Mouse (Mus musculus): ENCODE measurements at regions not wholly inside any gene's neighbourhood (a gene's known extent, or its start where the extent isn't known, plus 50 kb on each side); places are given as distances from the start of the nearest gene placed in this dataset.

DNA sequence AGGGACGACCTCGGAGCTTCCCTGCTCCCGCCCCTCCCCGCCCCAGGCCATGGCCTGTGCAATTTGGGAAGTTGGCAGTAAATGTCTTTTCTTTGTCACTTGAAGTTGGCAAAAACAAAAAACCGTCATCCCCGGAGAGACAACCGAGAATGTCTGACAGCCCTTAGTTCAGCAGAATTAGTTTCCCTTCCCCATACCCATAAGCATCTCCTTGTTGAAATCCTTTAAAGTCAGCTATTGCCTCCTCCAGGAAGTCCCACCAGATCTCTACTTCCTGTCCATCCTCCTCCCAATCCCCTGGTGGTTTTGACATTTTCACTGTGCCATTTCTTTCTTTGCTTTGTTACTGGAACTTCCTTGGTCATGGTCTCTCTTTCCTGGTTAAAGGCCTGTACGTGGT lies 54.8 kb downstream of the Foxb1 start:
- DNase-seq (ENCODE audit: low spot score in 2 of 2): no peak

DNA sequence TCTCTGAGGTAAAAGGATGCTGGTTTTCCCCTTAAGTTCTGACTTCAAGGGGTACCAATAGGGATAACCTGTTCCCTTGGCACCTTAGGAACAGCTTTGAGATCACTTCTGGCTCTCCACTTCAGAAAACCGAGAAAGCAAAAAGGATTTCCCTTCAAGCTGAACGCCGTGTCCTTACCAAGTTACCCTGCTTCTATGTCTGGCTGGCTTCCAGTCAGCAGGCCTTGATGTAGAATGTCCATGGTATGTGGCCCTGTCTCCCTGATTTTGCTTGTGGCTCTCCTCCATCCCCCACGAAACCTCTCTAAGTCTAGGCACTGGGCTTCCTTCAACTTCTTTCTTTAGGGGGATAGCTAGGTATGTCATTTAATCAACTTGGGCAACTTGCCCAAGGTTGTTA lies 55.7 kb downstream of the Foxb1 start:
- no peak for DNase-seq (ENCODE audit: low spot score in 2 of 2)

DNA sequence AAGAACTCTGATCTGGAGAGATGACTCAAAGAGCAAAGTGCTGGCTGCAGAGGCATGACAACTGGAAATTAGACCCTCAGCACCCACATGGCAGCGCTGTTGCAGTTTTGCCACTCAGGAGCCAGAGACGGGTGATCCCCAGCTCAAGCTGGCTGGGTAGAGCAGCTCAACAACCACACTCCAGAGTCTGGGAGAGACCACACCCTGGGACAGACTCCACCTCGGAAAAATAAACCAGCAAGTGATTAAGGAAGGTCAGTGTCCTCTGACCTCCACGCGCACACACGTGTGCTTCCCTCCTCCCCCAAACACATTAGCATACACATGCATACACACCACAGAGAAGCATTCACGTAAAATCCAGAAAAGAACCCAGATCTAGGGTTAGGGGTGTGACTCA lies 57.0 kb downstream of the Foxb1 start:
- no peak for DNase-seq (ENCODE audit: low spot score in 2 of 2)

DNA sequence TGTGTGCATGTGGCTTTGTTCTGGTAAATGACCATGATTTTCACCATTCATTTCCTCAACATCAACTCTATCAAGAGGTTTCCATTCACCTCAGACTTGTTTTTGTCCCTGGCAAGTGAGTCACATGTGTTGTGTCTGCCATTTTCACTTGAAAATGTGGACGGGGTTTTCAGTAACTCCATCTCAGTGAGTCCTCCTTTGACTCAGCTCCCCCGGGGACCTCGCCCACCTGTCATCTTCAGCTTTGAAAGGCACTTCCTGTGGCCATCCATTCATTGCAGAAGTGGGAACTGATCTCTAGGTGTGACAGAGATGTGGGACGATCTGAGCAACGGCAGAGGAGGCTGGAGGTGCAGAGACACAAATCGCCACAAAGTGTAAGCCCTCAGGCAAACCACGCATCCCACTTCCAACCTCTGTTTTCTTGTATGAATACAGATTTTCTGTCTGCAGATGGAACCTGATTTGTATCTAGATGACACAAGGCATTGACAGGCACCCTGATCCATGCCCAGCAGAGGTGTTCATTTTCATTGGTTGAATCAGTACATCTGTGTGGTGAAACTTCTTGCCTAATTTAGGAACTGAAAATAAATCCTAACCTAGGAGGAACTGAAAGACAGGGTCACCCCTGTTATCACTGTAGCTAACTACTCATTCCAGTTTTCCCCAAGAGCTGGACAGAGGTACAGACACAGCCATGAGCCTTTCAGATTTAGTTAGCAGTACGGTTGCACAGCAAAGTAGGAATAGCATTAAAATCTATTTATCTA lies 58.4 kb downstream of the Foxb1 start:
- no peak for DNase-seq (ENCODE audit: low spot score in 2 of 2)

DNA sequence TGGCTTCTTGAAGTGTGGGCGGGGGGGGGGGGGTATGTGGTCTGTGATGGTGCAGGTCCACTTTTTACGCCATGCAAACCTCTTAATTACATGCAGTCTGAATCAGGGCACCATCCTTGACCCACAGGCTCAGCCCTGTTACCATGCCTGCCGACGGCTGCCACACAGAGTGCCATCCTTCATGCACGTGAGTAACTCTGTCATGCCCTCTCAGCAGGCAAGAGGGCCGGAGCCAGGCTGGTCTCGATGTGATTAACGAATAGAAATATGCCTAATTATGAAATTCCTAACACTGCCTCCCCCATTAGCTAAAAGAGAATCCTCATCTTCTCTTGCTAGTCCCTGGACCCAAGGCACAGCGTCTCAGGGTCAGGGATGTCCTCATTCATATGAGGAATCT lies 60.0 kb downstream of the Foxb1 start:
- DNase-seq (ENCODE audit: low spot score in 2 of 2): no peak

DNA sequence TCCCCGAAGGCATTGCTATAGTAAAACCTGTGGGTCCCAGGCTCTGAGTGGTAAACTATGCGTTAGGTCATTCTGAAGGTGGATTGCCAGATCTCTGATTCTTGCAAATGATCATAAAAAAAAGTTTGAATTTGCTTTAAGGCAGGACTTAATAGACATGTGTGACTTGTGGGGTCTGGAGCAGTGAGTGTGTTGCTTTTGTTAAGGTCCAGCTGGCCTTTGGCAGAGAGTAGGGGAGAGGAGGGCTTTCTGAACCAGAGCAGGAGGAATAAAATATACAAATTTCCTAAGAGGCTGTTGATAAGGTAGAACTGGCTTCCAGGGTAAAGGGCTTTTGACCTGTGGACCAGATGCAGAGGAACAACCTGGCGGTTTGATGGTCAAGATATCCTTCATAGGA lies 69.0 kb downstream of the Foxb1 start:
- no peak for DNase-seq (ENCODE audit: low spot score in 2 of 2)

DNA sequence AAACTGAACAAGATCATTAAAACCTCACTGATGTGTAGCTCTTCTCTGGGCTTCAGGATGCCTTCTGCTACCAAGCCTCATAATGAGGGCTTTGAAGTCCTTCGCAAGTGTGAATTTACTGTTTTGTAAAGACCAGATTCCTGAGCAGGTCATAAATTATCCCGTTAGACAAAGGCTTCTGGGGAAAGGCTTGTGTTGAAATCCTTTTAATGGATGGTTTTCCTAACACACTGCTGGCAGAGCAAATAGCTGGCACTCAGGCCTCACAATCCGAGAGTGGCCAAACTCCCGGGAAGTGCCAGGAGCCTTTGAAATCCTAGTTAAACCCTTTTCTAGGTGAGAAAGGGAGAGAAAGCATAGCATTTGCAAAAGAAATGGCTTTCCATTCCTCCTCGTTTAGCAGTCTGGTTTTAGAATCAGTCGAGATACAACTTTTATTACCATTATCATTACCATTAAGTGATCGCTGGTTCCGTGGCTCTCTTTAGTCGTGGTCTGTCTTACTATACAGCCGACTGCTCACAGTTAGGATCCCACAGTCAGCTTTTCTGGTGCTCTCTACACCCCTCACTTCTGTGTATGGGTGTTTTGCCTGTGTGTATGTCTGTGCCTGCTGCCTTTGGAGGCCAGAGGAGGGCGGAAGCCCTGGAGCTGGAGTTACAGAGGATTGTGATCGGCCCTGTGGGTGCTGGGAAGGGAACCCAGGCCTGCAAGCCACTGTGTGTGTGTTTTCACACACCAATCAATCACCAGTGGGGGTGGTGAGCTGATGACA lies 73.2 kb downstream of the Foxb1 start:
- DNase-seq (ENCODE audit: low spot score in 2 of 2): no peak

DNA sequence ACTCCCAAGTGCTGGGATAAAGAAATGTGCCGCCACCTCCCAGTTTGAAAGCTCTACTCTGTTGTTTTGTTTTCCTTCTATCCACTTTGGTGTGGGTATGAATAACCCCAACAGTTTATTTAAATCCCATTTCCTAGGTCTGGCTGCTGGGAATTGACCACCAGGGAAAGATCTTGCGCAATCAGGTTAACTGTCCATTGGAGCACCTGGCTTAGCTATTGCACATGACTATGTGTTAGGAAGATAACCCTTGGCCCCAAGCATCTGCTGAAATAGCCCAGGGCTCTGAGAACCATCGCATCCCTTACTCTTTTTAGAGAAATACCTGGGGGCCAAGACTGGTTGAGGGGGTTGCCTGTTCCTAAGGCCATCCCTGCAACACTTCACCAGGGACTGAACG lies 74.0 kb downstream of the Foxb1 start:
- DNase-seq (ENCODE audit: low spot score in 2 of 2): no peak

DNA sequence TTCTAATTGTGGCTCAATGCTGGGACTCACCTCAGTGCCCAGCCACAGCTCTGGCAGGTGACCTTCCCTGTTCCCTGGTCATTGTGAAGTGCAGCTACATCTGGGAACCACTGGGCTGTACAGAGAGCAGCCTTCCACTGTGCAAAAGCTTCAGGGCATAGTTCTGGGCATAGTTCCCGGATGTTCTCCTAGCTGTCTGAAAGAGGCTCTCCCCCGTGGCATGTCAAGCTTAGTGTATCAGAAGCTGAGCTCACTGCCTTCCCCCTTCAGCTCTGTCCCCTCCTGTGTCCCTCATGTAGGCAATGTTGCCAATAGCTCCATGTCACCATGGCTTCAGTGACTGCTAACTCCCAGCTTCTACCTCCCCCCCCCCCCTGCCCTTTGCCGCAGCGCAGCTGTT lies 75.1 kb downstream of the Foxb1 start:
- DNase-seq (ENCODE audit: low spot score in 2 of 2): no peak

DNA sequence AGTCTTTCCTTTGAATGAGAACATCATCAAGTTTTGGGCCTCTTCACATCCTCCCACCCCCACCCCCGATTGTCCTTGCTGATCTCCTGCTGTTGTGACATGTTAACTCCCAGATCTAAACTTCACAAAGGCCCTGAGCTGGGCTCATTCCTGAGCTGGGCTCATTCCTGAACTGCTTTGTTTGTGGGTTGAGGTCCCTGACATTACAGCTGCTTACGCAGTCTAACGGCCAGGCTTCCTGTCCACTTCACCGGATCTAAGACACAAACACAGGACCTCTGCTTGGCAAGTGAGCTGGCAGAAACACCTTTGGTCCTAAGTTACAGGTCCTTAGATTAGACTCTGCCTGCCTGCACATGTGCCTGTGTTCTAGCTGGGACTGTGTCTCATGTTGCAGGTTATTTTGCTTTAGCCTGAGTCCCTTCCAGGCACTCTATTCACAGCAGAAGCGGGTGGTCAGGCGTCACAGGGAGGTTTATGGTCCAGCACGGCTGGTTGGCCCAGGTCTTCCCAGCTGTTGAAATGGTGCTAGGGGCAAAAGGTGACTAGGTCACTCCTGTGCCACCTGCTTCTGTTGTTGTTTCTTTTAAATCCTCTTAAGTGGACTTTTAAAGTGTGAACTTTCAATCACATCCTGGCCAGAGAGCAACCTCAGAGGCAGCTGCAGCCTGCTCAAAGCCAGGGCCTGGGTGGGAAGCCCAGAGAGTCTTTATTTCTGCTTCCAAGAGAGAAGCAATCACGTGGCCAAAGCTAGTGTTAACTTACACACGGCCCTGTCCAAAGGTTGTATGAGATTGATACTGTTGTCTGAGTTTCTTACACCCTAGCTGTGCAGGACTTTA lies 79.1 kb downstream of the Foxb1 start:
- no peak for DNase-seq (ENCODE audit: low spot score in 2 of 2)

DNA sequence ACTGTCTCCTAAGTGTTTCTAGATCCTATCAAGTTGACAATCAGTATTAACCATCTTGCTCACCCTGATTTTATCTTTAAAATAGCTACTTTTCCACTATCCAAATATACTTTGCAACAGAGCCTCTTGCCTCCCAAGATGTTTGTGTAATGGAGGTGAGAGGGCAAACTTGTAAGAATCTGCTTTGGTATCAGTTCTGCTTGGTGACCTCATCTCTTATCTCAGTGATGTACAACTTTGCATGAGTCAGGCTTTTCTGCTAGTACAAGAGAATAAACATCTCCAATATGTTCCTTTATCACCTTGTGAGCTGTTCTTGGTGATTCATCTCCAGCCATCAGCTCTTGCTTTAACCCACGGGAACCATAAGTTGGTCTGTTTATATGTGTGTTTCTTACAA lies 82.1 kb downstream of the Foxb1 start:
- no peak for DNase-seq (ENCODE audit: low spot score in 2 of 2)

DNA sequence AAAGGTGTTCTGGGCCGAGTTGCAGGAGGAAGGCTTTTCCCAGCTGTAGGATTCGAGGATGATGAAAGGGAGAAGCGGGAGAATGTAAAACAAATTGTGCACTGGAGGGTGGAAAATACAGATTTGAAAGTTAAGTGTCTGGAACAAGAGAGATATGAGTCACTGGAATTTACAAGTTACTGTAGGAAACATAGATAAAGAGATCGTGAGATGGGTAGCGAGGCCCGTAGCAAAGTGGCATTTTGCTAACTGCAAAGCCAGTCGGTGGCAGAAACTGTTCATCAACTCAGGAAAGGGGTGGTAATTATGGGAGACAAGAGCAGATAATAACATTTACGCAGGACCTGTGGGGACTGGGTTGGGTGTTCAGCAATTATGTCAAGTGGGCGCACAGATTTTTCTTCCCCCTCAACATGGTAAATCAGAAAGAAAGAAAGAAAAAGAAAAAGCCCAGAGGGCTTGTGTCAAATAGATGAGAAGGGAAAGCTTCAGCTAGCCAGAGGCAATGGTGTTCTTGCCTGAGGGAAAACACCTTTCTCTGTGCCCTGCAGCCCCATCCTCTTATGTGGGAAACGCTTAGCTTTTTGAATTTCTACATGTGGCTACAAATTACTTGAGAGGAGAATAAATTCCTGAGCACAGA lies 87.2 kb downstream of the Foxb1 start:
- no peak for DNase-seq (ENCODE audit: low spot score in 2 of 2)

DNA sequence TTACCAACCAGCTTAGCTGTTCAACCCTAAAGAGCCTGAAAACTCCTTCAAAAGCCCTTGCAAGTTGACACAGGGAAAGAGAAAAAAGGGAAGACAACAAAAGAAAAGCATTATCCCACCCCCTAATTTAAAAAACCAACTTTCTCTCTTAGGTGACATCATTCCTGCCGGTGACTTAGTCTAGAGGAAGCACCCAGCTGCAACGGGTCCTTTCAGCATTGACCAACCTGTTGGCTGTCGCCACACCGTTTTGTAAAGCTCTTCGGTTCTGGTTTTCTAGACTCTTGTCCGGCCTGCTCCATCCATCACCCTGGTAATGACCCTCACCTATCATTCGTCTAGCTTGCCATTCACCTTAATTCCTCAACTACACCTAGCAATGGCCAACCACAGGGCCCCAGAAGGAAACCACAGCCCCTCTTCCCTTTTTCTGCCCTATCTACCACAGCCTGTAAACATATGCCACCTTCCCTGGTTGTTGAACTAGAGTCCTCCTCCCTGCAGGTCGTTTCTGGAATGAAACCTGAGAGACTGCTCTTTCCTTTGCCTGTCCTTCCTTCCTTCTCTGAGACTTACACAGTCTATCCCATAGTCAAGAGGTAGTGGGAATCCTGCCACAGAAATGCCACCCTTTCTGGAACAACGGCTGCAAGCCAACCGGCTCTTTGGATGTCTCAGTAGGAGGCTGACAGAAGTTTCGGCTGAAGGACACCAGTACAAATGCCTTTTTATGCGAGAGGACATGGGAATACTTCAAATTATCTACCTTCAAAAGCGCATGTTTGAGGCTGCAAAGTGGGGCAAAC lies 87.9 kb downstream of the Foxb1 start:
- no peak for DNase-seq (ENCODE audit: low spot score in 2 of 2)

DNA sequence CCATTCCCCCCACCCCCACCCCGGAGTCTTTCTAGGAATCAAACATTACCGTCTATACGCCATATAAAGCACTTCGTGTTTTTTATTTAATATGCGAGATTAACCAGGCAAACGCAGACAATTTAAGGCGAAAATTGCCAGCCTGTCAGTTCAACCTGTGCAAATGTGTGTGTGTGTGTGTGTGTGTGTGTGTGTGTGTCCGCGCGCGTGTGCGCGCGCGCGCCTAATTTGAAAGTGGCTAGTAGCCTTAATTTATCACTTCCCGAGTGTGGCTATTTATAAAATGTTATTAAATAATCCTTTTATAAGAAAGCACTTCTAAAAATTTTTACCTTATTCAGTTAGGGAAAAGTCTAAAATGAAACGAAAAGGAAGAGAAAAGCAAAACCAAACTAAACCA lies 89.5 kb downstream of the Foxb1 start:
- DNase-seq (ENCODE audit: low spot score in 2 of 2): no peak

DNA sequence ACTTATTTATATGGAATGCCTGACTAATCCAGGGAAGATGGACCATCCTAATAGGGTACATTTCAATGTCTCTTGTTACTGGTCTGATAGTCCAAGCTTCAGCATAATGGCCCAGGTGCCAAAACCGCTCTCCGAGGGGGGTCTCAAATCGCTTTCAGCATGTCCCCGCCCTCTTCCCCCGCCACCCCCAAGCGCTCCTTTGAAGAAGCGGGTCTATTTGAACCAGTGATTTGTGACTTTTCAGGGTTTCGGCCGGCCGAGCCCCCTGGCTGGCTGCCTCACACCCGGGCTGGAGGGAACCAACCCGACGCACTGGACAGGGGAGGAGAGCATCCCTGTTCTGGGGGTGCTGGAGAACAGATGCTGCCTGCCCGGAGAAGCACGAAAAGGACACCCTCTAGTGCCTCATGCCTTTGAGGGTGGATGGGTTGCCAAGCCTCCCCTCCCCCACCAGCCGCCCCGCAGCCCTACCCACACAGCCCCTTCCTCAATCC lies 90.1 kb downstream of the Foxb1 start:
- DNase-seq (ENCODE audit: low spot score in 2 of 2): no peak

DNA sequence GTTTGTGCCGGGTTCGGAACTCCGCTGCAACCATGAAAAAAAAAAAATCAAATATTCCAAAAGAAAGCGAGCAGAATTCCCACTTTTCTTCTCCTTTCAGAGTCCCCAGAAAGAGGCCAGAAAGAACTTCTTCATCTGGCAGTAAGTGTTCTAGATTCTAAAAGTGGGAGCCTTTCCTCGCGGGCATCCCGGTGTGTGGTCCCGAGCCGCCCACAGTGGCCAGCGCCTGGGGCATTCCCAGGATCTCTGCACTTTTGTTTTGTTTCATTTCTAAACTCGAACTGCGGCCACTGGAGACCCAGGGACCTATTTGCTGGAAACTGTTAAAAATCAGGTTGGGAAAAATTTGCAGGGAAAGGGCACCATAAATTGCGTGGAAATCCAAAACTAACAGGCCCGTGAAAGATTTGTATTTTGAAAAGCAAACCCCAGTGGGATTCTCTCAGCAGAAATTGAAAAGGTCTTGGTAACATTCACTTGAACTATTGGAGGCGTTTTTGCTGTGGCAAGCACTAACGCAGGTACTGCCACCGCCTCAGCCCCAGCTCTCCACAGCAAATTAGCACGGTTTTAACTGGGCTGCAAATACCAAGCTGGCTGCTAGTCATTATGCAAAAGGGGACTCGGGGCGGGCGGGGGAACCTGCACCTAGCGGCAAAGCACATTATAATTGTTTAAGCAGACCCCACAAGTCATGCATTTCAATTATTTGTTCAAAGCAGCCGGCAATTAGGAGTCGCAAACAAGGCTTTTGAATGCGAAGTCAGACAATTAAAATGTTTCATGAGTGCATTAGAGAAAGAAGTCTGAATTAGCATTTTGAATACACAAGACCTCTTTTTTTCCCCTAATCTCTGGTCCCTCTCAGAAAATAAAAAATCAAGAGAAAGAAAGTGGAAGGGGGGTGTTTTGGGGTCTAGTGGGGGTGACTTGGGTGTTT lies 90.9 kb downstream of the Foxb1 start:
- DNase-seq (ENCODE audit: low spot score in 2 of 2): no peak

DNA sequence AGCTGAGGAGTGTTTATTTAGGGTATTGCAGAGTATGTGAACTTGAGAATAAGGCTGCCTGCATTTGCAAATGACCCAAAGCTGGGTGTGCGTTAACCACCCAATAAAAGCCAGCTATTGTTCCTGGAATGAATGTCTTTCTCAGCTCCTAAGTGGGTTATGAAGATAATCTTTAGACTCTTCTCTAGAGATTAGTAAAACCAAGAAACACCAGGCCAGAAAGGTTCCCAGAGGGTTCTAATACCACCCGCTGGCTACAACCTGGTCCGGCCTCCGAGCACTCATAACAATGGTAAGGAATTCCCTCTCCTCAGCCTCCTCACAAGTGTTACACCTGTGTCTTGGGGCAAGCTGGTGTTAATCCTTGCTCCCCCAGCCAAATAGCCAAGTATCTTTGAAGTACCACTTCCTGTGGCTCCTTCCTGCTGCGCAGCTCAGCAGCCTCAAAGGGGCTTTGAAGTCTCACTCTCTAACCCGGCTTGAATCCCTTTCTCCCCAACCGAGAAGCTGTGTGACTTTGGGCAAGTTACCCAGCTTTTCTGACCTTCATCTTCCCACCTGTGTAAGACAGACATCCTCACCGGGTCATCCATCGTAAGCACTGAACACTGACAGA lies 92.2 kb downstream of the Foxb1 start:
- DNase-seq (ENCODE audit: low spot score in 2 of 2): no peak

DNA sequence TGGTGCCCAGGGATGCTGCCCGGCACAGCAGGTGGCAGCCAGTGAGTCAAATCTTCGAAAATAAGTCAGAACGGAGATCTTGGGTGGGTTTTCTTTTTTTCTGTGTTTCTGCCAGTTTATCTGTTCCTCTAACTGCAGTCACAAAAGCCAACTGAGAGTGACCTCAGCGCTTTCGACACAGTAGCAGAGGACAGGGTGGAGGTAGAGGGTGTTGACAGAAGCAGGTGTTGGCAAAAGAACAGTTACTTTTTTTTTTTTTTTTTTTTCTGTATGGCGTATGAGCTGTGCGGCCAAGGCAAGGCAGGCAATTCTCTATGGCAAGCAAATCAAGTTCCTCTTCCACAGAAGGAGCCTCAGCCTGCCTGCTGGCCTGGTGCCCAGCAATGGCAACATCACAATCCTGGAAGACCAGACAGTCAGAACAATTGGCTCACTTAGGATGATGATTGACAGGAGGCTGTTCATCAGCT lies 93.6 kb downstream of the Foxb1 start:
- no peak for DNase-seq (ENCODE audit: low spot score in 2 of 2)

DNA sequence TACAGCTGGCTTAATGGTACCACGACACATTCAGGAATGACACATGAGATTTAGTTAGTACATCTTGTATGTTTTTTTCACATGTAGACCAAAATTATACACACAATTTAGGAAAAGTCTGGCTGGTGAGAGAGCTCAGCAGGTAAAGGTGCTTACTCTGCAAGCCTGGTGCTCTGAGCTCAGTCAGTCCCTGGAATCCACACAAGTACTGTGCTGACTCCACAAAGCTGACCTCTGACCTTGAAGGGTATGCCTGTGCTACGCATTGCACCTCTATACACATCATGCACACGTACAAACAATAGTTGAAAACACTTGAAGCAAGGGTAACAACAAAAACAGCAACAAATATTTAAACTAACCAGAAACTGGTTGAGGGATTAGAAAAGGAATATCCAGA lies 96.5 kb downstream of the Foxb1 start:
- no peak for DNase-seq (ENCODE audit: low spot score in 2 of 2)

All from spleen, postnatal 10 days (tissue).